Mouse (Mus musculus) kidney, postnatal 10 days (tissue): ENCODE results near the gene Polr2a.

ENCODE experiments used
- DNase-seq: peaks from one replicate; pipeline ENCODE4 v3.0.0; 2021; ENCODE audit warnings: mixed read lengths

Gene Polr2a

DNA sequence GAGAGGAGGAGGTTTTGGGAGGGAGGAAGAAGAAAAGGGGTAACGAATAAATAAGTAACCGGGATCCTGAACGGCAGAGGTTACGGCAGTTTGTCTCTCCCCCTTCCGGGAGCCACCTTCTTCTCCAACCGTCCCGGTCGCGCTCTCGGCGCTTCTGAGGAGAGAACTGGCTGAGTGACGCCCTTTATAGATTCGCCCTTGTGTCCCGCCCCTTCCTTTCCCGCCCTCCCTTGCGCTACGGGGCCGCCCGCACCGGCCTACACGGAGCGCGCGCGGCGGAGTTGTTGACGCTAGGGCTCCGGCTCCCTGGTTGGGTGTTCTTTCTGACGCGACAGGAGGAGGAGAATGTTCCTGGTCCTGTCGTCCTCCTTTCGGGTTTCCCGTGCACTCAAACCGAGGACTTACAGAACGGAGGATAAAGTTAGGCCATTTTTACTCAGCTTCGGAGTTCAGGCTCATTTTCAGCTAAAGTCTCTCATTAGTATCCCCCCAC, at the start of gene Polr2a:
Gene Polr2a, minus strand, starts transcription at position 160 of the 493 bp plus-strand sequence.
- peak; percentile 98 for DNase-seq

DNA sequence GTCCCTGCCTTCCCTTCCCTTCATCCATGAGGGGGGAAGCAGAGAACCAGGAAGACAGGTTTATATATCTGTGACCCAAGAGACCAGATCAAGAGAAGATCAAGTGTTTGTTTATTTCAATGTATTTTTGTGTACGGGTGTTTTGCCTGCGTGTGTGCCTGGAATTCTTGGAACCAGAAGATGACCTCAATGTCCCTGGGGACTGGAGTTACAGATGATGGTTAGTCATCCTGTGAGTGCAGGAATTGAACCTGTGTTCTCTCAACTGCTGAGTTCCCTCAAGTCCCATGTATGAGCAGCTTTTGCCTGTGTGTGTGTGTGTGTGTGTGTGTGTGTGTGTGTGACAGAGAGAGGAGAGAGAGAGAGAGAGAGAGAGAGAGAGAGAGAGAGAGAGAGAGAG, 49.2 kb upstream of the Polr2a start:
- DNase-seq, result no peak

DNA sequence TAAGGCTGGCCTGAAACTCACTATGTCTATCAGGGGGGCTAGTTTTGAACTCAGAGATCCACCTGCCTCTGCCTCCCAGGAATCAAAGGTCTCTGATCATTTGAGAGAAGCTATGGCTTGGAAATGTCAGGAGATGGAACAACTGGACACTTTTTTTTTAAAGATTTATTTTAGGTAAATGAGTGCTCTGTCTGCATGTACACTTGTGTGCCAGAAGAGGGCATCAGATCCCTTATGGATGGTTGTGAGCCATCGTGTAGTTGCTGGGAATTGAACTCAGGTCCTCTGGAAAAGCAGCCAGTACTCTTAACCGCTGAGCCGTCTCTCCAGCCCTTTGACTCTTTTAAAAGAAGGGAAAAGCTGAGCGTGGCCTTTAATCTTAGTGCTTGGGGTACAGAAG, 47.9 kb upstream of the Polr2a start:
- no peak for DNase-seq

DNA sequence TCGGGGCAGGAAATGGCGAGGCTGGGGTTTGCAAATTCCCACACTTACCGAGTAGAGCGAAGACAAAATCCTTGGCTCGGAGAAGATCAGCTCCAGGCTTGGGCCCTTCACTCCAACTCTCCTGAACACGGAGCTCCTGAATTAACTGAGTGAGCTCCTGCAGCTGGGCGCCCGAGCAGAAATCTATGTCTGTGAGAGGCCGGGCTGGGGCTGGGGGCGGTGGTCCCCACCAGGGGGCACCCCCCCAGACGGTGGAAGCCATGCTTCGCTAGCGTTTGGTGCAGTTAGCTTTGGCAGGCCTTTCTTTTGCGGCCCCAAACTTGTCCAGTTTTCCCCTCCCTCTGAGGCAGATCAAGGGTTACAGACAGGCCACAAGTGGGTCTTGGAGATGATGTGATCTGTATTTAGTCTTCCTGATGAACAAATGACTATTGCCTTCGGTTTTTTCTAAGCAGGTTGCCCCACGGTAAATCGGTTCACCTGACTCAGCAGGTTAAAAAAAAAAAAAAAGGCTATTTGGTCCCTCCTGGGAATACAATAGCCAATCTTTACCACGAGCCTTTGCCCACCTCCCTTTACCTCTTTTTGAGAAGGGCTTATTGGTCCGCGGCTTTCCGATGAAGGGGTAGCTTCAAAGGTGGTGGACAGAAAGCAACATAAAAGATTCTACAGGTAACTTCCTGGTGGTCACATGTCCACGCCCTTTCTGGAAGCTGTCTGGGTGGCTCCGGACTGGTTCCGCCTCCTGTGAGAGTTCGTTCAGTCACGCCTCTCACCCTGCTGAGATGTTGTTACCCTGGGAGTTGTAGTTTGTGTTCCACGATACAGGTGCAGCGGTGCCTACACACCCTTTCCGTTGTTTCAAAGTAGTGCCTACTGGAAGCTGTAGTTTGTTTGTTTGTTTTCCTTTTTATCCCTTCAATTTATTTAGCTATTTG, 46.8 kb upstream of the Polr2a start, which contains the start of gene Tmem102:
Gene Tmem102, minus strand, starts transcription at position 653 of the 938 bp plus-strand sequence.
- DNase-seq, result peak; percentile 79

DNA sequence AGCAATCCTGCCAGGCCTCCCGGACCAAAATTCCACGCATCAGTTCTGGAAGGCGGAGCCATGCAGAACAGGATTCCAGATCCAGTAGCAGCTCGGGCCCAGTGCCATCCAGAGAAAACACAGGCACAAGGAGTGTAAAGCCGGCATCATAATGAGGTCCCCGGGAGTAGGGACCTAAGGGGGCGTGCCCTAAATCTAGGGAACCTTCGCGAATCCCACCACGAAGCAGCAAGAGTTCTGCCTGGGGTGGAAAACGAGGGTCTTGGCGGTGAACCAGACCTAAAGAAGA, 46.2 kb upstream of the Polr2a start:
- peak; percentile 56 for DNase-seq

DNA sequence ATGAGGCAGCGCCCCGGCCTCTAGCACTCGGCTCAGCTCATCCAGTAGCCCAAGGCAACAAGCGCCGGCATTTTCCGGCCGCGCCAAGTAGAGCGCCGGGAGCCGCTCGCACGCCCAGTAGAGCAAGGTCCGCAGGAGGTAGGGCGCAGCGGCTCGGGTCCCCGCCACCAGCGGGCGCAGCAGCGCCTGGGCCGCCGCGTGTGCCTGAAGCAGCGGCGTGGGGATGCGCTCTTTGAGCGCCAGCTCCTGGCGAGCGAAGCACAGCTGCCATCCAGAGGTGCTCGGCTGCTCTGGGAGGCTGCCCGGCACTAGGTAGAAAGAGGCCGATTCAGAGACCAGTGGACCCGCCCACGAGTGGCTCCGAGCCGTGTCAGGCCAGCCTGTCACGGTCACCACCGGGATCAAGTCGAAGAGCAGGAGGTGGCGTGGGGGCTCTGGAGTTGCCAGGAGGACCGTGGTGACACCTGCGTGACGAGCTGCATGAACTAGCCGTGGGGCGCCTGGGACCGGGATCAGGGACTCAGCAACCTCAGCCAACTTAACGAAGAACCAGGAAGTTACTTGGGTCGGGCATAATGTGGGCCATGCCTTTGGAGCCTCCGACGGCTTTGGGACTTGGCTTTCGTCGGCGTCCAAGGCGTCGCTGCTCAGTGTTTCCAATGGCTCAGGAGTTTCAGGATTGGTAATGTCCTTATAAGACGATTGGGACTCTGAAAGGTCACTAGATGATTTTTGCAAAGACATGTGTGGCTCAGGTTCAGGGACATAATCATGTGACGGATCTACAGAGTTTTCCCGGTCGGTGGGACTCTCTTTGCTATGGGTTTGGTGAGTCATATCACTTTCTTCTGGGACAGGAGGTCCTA, 45.6 kb upstream of the Polr2a start:
- peak; percentile 89 for DNase-seq

DNA sequence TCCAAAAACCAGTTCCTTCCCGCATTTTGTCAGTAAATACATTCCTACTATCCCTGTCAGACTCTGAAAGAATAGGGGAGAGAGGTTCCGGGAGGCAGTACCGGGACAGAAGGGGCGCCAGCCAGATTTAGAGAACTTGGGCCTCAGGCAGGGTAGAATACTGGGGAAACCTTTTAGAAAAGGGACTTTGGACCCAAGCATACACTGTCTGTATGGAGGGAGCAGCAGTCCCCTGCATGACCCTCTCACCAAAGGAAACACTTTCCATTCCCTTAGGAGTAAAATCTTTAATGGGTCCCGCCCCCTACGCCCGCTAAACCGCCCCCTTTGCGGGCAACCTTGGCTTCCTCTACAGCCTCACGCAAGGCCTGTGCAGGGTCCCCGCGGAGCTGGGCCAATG, 44.9 kb upstream of the Polr2a start:
- DNase-seq, result no peak

DNA sequence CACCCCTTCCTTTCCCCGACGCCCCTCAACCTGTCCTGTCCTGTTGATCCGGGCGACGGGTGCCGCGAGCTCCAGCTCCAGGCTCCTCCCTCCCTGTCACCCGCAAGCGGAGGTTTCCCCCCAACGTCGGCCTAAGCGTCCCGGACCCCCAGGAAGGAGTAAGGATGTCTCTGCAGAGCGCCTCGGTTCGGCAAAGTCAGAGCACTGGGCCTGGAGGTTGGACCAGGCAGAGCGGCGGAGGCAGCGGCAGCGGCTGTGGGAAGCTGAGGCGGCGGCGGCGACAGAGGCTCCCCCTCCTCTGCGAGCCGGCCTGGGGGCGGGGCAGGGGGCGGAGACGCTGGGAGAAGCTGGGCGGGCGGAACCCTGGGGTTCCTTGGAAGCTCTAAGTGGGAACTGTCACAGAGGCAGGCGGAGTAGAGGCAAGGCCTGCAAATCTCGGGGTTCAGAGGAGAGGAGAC, 44.2 kb upstream of the Polr2a start:
- DNase-seq, result peak; percentile 93

DNA sequence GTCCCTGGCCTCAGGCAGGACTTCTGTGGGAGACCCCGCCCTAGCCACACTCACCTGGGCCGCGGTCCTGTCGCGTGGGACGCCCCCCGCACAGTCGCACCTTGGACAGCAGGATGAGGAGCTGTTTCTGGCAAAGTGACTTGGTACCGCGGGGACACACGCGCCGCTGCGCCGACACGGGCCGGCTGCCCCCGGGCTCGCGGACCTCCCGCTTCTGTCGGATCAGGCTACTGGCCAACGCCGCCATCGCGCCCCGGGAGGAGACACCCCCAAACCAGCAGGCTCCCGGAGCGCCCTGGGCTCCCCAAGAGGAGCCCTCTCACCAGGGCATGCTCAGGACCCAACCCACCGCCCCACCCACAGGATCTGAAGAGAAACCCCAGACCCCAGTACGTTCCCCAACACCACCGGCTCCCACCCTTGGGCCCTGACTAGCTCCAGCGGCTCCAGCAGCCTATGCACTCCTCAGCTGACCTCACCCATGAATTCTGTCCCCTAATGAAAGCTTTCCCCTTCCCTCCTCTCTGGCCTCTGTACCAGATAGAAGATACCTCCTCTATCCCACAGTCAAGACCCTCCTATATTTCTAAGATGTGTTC, 43.0 kb upstream of the Polr2a start, which contains the start of gene Fgf11:
Gene Fgf11, minus strand, starts transcription at position 479 of the 599 bp plus-strand sequence.
- DNase-seq, result peak; percentile 49

DNA sequence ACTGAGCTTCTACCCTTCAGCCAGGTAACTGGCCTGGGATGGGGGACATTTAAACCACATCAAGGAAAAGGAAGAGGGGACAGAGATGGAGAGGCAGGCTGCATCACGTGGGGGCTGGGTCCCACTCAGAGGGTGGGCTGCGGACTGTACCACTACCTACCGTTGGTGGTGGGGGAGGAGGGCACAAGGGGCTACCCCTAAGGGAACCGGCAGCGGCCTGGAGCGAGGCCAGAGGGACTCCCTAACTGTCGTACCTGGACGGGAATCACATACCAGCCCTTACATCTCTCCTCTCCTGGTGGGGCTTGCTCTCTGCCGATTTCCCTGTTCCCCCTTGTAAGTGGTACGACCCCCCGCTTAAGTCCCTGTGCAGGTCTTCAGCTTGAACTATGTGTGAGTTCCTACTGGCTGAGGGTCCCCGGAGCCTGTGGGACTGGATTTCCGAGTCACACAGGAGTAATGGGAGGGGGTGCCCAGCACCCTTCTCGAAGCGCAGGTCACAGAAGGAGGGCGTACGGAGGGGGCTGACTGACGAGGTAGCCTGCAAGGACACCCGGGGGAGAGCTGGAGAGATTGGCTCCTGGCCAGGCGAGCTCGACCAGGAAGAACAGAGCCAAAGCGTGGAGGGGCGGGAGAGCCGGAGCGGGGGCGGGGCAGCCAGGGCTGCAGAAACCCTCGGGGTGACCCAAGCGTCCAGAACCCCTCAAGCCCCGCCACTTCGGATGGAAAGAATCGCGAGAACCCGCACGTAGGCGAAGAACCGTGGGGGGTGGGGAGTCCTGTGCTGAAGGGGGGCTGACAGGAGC, 42.2 kb upstream of the Polr2a start:
- DNase-seq, result peak; percentile 87

DNA sequence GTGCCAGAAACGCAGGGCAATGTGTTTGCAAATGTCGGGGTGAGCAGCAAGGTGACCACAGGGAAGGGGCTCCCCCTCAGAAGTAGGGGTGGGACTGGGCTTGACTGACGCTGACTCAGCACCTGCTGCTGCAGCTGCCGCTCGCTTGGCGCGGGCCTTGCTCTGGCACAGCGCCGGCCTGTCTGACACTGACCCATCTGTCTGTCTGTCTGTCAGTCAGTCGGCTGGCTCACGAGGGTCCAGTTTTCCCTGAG, 41.6 kb upstream of the Polr2a start:
- DNase-seq, result peak; percentile 51

DNA sequence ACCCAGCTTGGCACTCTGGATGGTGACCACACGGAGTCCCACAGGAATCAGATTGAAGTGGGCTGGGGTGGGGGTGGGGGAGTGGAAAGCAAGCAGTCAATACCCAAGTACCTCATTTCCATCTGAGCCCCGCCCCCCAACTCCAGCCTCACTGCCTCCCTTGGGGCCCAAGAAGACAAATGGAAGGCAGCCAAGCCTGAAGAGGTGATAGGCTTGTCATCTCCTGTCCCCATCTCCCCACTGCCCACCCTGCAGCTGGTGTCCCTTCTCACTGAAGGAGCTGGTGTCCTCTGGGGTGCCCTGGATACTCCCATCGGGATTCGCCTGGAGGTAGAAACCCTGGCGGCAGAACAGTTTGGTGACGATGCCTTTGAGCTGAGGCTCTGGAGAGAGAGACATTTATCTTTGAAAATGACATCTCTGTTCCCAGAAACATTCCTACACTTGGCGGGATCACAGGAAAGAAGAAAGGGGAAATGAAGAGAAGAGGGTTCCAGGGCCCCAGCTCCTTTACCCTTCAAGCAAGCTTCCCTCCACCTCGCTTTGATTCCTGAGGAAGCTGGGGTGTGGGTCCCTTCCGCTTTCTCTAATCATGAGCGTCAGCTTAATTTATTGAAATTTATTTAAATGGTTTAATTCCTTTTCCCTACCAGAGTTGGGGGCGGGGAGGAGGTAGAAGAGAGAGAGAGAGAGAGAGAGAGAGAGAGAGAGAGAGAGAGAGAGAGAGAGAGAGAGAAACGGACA, 41.1 kb upstream of the Polr2a start:
- peak; percentile 41 for DNase-seq

DNA sequence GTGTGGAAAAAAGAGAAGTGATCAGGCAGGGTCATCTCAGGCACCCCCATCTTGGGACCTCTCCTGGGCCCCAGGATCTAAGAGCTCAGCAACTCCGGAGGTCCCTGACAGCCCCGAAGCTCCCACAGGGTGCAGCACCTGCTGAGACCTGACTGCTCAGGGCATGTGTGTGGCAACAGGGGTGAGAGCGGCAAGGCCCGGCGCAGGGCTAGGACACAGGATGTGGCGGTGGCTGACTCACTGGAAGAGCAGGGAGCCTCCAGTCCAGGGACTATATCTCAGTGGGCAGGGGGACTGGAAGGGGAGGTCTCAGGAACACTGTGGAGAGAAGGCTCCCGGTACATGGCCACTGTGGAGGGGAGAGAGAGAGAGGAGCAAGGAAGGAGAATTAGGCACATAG, 39.5 kb upstream of the Polr2a start:
- DNase-seq, result no peak

DNA sequence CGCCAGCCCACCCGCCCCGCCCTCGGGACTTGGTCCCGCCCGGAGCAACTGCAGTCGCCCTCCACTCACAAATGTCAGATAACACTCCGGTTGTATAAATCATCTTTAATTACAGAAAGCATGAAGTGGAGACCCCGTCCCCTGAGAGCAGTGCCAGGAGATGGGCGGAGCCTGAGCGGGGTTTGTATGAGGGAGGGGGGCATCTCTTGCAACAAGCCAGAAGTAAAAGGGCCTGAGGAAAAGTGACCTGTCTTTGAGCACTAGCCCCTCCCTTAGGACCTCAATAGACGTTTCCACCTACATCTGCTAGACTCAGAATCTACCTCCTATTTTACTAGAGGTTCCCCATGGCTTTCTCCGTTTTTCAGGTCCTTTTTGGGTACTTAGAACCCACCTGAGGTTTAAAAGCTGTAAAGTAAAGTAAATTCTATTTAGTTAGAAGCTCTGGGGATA, 37.6 kb upstream of the Polr2a start:
- no peak for DNase-seq

DNA sequence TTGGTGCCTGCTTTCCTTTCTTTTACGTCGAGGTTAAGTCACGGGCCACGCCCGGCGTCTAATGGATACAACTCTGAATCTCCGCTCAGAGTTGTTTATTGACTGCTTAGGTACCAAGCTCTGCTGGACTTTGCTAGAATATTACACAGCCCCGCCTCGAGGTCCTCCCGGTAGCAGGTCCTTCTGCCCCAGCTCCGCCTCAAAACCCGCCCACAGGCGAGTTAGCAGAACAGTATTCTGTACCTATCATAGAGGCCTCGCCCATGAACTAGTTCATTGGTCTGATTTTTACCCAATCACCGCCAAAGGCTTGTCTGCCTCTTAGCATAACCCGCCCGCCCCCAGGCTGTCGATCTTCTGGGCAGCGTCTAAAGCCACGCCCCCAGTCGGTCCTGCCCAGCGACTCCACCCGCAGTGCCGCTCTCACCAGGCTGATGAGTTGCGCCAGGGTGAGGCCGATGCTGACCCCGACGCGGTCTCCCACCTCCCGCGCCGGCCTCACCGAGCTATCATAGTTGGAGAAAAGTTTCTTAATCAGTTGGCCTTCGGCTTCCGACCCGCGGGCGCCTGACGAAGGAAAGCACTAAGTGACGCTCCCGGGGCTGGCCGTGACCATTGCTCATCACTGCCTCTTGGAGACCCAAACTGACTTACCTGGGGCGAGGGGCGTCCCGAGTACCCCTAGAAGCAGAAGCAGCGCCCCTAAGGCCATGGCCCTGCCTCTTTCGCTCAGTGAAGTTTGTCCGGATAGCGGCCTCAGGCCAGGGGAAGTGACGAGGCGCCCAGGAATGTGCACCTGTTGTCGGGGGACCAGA, 36.9 kb upstream of the Polr2a start, which contains the start of gene Chrnb1:
Gene Chrnb1, minus strand, starts transcription at position 776 of the 815 bp plus-strand sequence.
- DNase-seq, result peak; percentile 97

DNA sequence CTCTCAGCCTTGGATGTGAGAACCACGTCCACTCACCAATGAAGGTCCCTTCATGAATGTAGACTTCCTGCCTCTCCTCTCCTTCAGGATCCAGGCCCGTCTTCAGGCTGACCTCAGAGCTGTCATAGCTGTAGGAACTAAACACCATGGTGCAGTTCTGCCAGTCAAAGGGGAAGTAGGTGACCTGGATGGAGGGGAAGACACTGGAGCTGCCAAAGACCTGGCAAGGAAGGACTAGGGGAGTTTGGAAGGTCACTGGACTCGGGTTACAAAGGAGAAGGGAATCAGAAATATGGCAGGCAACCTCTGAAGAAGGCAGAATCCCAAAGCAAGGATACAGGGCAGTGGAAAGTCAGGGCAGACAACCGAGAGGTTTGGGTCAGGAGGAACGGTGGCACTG, 35.0 kb upstream of the Polr2a start:
- DNase-seq, result no peak

DNA sequence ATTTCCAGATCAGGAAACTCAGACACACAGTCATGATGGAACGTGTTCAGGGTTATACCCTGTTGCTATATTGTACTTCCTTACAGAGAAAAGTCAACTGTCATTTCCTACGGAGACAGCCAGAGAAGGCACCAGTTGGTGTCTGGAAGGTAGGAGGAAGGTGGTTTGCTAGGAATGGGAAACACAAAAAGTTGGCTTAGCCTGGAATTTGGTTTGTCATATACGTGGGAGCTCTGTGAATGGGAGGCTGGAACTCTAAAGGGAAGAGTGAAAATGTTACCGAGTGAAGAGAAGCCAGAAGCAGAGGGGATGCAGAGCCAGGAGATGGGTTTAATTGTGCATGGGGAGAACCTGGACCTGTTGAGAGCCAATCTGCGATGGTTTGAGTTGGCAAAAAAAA, 33.0 kb upstream of the Polr2a start:
- DNase-seq, result no peak

DNA sequence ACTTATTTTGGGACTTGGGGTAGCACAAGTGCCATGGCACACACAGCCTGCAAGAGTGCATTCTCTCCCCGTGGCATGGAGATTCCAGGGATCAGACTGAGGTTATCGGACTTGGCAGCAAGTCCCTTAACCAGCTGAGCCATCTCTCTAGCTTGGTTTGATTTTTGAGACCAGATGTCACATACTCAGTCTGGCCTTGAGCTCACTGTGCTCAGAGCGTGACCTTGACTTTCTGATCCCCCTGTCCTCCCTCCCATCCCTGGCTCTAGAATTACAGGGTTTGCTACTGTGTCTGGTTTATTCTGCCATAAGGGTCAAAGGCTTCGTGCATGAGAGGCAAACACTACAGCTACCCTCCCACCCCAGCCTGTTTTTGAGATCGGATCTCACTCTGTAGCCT, 31.0 kb upstream of the Polr2a start:
- no peak for DNase-seq

DNA sequence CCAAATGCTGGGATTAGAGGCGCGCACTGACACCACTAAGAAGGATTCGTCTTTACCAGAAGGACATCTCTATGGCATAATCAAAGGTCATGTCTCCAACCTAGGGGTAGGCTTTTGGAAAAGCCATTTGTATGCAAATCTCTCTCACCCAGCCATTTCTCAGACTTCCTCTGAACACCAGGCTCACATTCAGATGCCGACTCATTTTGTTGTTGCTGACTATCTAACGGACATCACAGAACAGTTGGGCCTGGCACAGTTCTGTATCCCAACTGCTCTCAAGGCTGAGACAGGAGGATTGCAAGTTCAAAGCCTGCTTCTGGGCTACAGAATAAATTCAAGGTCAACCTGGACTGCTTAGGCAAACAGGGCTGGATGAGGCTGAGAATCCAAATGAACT, 28.9 kb upstream of the Polr2a start:
- DNase-seq, result no peak

DNA sequence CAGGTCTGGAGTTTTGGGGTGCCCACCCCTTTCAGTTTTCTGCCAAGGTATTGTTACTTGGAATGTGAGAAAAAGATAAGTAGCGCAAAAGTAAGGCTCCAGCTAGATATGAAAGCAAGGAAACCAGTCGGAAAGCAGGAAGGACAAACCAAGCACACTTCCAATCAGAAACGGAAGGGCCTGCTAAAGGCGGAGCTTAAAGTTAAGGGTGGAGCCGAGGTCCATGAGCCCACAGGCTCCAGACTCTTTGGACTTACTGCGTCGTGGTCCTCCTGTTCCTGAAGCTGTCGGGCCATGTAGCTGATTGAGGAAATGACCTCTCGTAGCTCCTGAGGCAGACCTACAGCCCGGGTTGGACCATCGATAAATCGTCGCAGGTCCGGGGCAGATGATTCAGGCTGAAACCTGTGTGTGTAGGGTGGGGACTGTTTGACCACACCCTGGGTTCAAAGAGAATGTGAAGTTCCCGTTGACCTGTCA, 26.4 kb upstream of the Polr2a start:
- peak; percentile 47 for DNase-seq
